Mouse (Mus musculus) lung, embryonic 15.5 days (tissue): ENCODE data around the gene Gm49405. TPM values are rescaled to one million over a fixed set of nuclear protein-coding genes. Genes with fewer than 3 reads are reported as not detected.
"Not testable (repeated sequence)": the region's sequence is repeated elsewhere in the genome, so short reads cannot be mapped to it uniquely, and the experiment has no call there.

Source experiments
- ATAC-seq: fragments of 200-750 bp; cut with Nextera tagmentation; 2 replicates; pipeline ENCODE4 v1.8.0; 2017; ENCODE audit warnings: moderate number of reproducible peaks, borderline replicate concordance; ENCODE audit not compliant: low FRiP score, low TSS enrichment; ENCODE audit errors: extremely low read depth
- H3K27ac ChIP-seq: fragments of 300-500 bp; sonication (generic); 2 replicates; pipeline ENCODE4 v1.5.1; 2015; ENCODE audit warnings: moderate library complexity, mild to moderate bottlenecking, inconsistent platforms
- H3K27me3 ChIP-seq: fragments of 300-500 bp; sonication (generic); 2 replicates; pipeline ENCODE4 v1.6.1; 2015; ENCODE audit warnings: inconsistent platforms
- H3K36me3 ChIP-seq: fragments of 300-500 bp; sonication (generic); 2 replicates; pipeline ENCODE4 v1.6.1; 2015; ENCODE audit warnings: inconsistent platforms
- H3K4me1 ChIP-seq: fragments of 300-500 bp; sonication (generic); 2 replicates; pipeline ENCODE4 v1.6.1; 2015; ENCODE audit warnings: inconsistent platforms
- H3K4me2 ChIP-seq: fragments of 300-500 bp; sonication (generic); 2 replicates; pipeline ENCODE4 v1.6.1; 2015; ENCODE audit warnings: inconsistent platforms, mild to moderate bottlenecking, moderate library complexity
- H3K4me3 ChIP-seq: fragments of 300-500 bp; sonication (generic); 2 replicates; pipeline ENCODE4 v1.5.1; 2015; ENCODE audit warnings: mild to moderate bottlenecking, inconsistent platforms
- H3K9ac ChIP-seq: fragments of 300-500 bp; sonication (generic); 2 replicates; pipeline ENCODE4 v1.6.1; 2015; ENCODE audit warnings: inconsistent platforms
- H3K9me3 ChIP-seq: fragments of 300-500 bp; sonication (generic); 2 replicates; pipeline ENCODE4 v1.6.1; 2016; ENCODE audit warnings: inconsistent platforms
- WGBS: fragments of 180-500 bp; shearing (Covaris S2); methylation state at CpG from one replicate; pipeline ENCODE4 v1.1.7; 2015; 5-methylcytosine and 5-hydroxymethylcytosine counted together
- polyA plus RNA-seq: library from polyadenylated mRNA; unstranded; fragments of >200 nt; fragmentation: Nextera tagmentation; extraction: Ambion mirVana; gene quantifications from 2 replicates; pipeline ENCODE4 v1.2.1, GENCODE M21; 2015

Gene Gm49405
- 2.3 and 2.4 TPM in 2 replicates for polyA plus RNA-seq

GRCm38 (mm10) chr19:4000119-4000900 is at the start of gene Gm49405, which contains the start of gene Nudt8:
Gm49405 (plus strand) TSS chr19:4000626.
Nudt8 (plus strand) TSS chr19:4000580.
- peak within 1 kb of the TSS; percentile 95 for H3K4me2 ChIP-seq
- under 1% methylated on average over 64 of the region's 64 CpGs for WGBS
- H3K4me1 ChIP-seq = peaks cover 23% of the 10 kb centered on the region
- no peaks in the 10 kb centered on the region for H3K36me3 ChIP-seq
- no peaks in the 10 kb centered on the region for H3K27me3 ChIP-seq
- no peaks in the 10 kb centered on the region for H3K9me3 ChIP-seq
- H3K27ac ChIP-seq = peak within 1 kb of the TSS; percentile 100
- peak within 1 kb of the TSS; percentile 92 for H3K9ac ChIP-seq
- peak within 1 kb of the TSS; percentile 91 for H3K4me3 ChIP-seq
- ATAC-seq = peak; percentile 93

DNA sequence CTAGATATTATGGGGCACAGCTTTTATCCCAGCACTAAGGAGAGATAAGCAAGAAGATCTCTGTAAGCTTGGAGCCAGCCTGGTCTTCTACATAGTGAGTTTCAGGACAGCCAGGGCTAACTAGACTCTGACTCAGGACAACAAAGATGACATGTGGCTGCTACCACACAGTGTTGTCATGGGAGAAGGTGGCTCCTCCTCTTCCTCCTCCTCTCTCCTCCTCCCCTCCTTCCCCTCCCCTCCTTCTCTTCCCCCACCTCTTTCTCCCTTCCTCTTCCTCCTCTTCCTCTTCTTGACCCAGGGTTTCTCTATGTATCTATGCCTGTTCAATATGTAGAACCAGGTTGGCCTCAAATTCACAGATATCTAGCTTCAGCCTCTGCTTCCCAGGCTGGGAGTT is 49.0 kb upstream of the Gm49405 start:
- Histone ChIP-seq H3K27me3 (no peaks in the 10 kb centered on the region), H3K4me3 (no peak overlapping the region), H3K27ac (no peak overlapping the region), H3K4me2 (no peak overlapping the region), H3K4me1 (no peaks in the 10 kb centered on the region), H3K9ac (no peak overlapping the region), H3K36me3 (no peaks in the 10 kb centered on the region), H3K9me3 (no peaks in the 10 kb centered on the region)
- ATAC-seq = no peak

- H3K27ac ChIP-seq = no peak overlapping the region
- H3K4me1 ChIP-seq = no peaks in the 10 kb centered on the region
- no peak overlapping the region for H3K4me3 ChIP-seq
- H3K36me3 ChIP-seq = no peaks in the 10 kb centered on the region
- no peak overlapping the region for H3K4me2 ChIP-seq
- 21% methylated on average over 1 of the region's 1 CpGs for WGBS
- H3K9me3 ChIP-seq = no peaks in the 10 kb centered on the region
- H3K9ac ChIP-seq = no peak overlapping the region
- ATAC-seq = no peak
- no peaks in the 10 kb centered on the region for H3K27me3 ChIP-seq
These were observed 48.3 kb upstream of the Gm49405 start for GRCm38 (mm10) chr19:3952099-3952498.

DNA sequence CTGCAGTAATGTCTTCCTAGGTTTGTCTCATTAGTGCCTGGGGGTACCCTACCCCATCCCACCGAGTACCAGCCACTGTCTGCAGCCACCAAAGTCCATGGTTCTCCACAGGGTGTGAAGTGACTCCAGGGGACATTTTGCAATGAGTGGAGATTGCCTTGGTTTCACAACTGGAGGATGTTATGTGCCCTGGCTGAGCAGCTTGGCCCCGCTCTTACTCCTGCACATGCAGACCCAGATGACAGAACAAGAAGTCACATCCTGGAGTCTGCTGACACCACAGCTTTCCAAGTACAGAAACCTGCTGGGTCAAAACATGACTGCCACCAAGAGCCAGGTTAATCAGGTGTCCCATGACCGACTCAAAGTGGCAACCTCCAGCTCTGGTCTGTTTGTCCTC is 45.4 kb upstream of the Gm49405 start:
- Histone ChIP-seq H3K9ac (no peak overlapping the region), H3K4me2 (no peak overlapping the region), H3K27me3 (no peaks in the 10 kb centered on the region), H3K4me1 (no peaks in the 10 kb centered on the region), H3K9me3 (no peaks in the 10 kb centered on the region), H3K36me3 (no peaks in the 10 kb centered on the region), H3K4me3 (no peak overlapping the region), H3K27ac (no peak overlapping the region)
- no peak for ATAC-seq
- 70% methylated on average over 3 of the region's 3 CpGs for WGBS

- no peak overlapping the region for H3K27ac ChIP-seq
- H3K4me1 ChIP-seq = no peaks in the 10 kb centered on the region
- H3K36me3 ChIP-seq = no peaks in the 10 kb centered on the region
- H3K9ac ChIP-seq = no peak overlapping the region
- H3K9me3 ChIP-seq = no peaks in the 10 kb centered on the region
- ATAC-seq = no peak
- no peak overlapping the region for H3K4me2 ChIP-seq
- WGBS = 47% methylated on average over 4 of the region's 4 CpGs
- no peak overlapping the region for H3K4me3 ChIP-seq
- no peaks in the 10 kb centered on the region for H3K27me3 ChIP-seq
These were observed 44.6 kb upstream of the Gm49405 start for GRCm38 (mm10) chr19:3955804-3956203.

GRCm38 (mm10) chr19:3957296-3958036 is 43.0 kb upstream of the Gm49405 start:
- not testable (repeated sequence) for H3K9me3 ChIP-seq, ATAC-seq, H3K27ac ChIP-seq, H3K4me3 ChIP-seq, H3K4me1 ChIP-seq, H3K27me3 ChIP-seq, H3K36me3 ChIP-seq, H3K4me2 ChIP-seq, H3K9ac ChIP-seq
- WGBS = 76% methylated on average over 5 of the region's 5 CpGs

DNA sequence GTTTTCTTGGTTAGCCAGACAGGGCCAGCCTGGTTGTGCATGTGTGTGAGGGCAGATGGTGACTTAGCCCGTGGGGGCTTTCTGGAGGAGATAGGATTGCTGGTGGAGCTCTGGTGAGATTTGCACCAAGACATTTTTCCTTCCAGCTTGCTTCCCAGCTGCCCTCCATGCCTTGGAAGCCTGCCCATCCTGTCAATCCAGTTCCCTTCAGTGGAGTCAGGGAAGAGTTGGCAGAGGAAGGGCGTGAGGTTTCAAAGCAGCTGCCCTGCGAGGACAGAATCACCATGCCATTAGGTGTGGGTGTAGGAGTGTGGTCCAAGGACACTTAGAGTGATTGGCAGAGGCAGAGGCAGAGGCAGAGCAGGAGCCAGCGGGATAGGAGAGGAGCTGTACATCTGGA is 42.0 kb upstream of the Gm49405 start, which contains the start of gene Aldh3b3:
Aldh3b3 (plus strand) TSS at position 176 of the 400 bp plus-strand sequence.
- 46% methylated on average over 4 of the region's 4 CpGs for WGBS

DNA sequence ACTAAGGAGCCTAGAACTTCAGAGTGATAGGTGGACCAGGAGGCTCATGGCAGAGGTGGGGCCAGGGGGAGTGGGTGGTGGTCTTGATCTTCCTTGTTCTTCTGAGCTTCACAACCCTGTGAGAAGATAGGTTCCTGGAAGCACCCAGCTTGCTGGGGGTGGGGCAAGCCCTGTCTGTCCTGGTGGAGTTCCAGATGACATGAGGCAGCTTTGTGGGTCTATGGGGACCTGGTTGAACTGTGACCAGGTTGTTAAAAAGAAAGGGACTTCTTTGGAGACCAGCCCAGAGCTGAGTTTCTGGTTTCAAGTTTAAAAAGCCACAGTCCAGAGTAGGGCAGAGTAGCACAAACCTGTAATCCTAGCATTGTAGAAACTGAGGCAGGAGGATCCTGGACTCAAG is 41.4 kb upstream of the Gm49405 start:
- Histone ChIP-seq H3K9me3 (no peaks in the 10 kb centered on the region), H3K4me1 (no peaks in the 10 kb centered on the region), H3K36me3 (no peaks in the 10 kb centered on the region), H3K4me2 (no peak overlapping the region), H3K27me3 (no peaks in the 10 kb centered on the region), H3K27ac (no peak overlapping the region), H3K9ac (no peak overlapping the region), H3K4me3 (no peak overlapping the region)
- no peak for ATAC-seq

More for the DNA sequence above, 42.0 kb upstream of the Gm49405 start, which contains the start of gene Aldh3b3:
- Histone ChIP-seq H3K27me3 (no peaks in the 10 kb centered on the region), H3K27ac (no peak within 1 kb of the TSS), H3K4me1 (no peaks in the 10 kb centered on the region), H3K9me3 (no peaks in the 10 kb centered on the region), H3K4me2 (no peak within 1 kb of the TSS), H3K36me3 (no peaks in the 10 kb centered on the region), H3K4me3 (no peak within 1 kb of the TSS), H3K9ac (no peak within 1 kb of the TSS)
- ATAC-seq = no peak

DNA sequence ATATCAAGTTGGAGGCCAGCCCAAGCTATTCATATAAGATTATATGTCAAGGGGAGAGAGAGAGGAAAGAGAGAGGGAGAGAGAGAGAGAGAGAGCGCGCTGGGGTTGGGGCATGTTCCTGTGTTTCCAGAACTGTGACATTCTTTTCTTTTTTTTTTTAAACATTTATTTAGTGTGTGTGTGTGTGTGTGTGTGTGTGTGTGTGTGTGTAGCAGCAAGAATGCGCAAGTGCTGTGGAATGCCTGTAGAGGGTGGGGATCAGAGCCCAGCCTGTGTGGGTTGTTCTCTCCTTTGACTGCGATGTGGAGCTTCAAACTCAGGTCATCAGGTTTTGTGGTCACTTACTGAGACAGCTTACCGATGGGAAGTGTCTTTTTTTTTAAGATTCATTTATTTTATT is 40.2 kb upstream of the Gm49405 start:
- Histone ChIP-seq H3K27ac (no peak overlapping the region), H3K4me1 (no peaks in the 10 kb centered on the region), H3K9ac (no peak overlapping the region), H3K4me2 (no peak overlapping the region), H3K36me3 (no peaks in the 10 kb centered on the region), H3K4me3 (no peak overlapping the region), H3K9me3 (no peaks in the 10 kb centered on the region), H3K27me3 (no peaks in the 10 kb centered on the region)
- WGBS = 58% methylated on average over 5 of the region's 5 CpGs
- 0 out of 2 replicates have a peak, but pooled peaks have one; percentile 8 for ATAC-seq

DNA sequence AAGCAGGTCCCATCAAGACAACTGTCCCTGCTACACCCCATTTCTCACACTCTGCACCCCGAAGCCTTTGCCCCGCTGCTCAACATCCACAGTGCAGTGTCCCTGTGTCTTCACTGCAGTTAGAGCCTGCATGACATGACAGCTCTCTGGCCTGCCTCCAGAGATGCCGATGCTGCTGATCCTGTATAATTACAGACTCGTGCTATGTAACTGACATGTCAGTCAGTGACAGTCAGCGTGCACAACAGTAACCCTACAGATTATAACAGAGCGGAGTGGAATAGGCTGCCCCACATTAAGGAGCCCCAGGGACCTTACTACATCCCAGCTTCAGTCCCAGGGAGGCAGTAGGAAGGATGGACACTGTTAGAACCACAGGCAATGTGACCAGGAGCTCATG is 38.6 kb upstream of the Gm49405 start:
- not testable (repeated sequence) for H3K9ac ChIP-seq, H3K36me3 ChIP-seq, H3K4me3 ChIP-seq, H3K4me2 ChIP-seq, H3K27ac ChIP-seq, H3K27me3 ChIP-seq, H3K4me1 ChIP-seq, ATAC-seq, H3K9me3 ChIP-seq
- WGBS = 60% methylated on average over 6 of the region's 6 CpGs

DNA sequence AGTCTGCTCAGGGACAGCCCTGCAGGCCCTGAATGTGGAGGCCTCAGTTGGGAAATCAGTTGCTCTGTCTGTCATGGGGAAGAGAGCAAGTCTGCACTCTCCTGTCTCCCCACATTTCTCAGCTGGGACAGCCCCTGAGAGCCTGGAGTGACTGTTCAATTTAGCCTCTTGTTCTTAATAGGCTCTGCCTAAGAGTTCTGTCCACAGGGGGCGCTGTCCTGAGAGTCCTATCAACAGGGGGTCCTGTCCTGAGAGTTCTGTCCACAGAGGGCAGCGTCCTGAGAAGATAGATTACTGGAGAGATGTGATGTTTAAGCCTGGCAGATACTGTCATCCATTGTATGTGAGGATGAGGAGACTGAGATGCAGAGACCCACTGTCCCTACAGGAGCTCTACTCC is 38.0 kb upstream of the Gm49405 start:
- 10% methylated on average over 2 of the region's 2 CpGs for WGBS
- Histone ChIP-seq H3K4me2 (no peak overlapping the region), H3K27me3 (no peaks in the 10 kb centered on the region), H3K36me3 (no peaks in the 10 kb centered on the region), H3K27ac (no peak overlapping the region), H3K4me3 (no peak overlapping the region), H3K9ac (no peak overlapping the region), H3K4me1 (no peaks in the 10 kb centered on the region), H3K9me3 (no peaks in the 10 kb centered on the region)
- no peak for ATAC-seq

DNA sequence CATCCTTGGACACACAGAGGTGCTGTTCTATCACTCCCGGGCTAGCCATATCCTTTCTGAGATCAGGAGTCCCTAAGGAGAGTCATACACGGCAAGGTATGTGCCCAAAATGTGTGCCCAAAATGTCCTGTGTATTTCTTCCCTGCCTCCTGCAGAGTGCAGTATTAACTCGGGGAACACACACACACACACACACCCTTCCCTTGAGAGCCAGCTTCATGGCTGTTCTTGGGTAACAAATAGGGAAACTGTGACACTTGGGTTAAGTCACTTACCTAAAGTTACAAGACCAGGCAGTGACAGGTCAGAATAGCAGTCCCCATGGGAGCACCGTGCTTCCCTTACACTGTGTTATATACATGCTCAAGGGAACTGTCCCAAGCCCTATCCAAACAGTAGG is 36.4 kb upstream of the Gm49405 start:
- no peaks in the 10 kb centered on the region for H3K9me3 ChIP-seq
- 63% methylated on average over 4 of the region's 4 CpGs for WGBS
- no peaks in the 10 kb centered on the region for H3K4me1 ChIP-seq
- H3K9ac ChIP-seq = no peak overlapping the region
- H3K27ac ChIP-seq = no peak overlapping the region
- no peak overlapping the region for H3K4me3 ChIP-seq
- H3K27me3 ChIP-seq = no peaks in the 10 kb centered on the region
- no peak overlapping the region for H3K4me2 ChIP-seq
- no peak for ATAC-seq
- no peaks in the 10 kb centered on the region for H3K36me3 ChIP-seq
